Mouse (Mus musculus) granulocyte monocyte progenitor cell, adult 5-6 weeks (primary cell): ENCODE results near the gene Zranb1. TPM values are rescaled to one million over a fixed set of nuclear protein-coding genes. Genes with fewer than 3 reads are reported as not detected.

Experiments
- ATAC-seq: replicated peaks from 2 replicates; pipeline ENCODE4 v1.8.0; 2016; ENCODE audit warnings: mild to moderate bottlenecking, moderate TSS enrichment, inconsistent platforms; ENCODE audit not compliant: poor library complexity, severe bottlenecking
- total RNA-seq, 2 experiments: library from RNA; stranded (forward) in 1 of 2; stranded (reverse) in 1 of 2; fragments of 200-712, 200-1000 nt in 1 of 2; fragments of >200 nt in 1 of 2; fragmentation: Nextera tagmentation in 1 of 2; gene quantifications; 2 replicates each; pipeline ENCODE4 v1.2.3; 2014 to 2017

The Zranb1 gene
- total RNA-seq, 2 experiments from 2014 or later = 21.6 to 46.8 TPM

- ATAC-seq = no peak
Observed at GRCm38 (mm10) chr7:132994628-132995191, 63.8 kb downstream of the Zranb1 start.

- ATAC-seq = peak; percentile 33; the same call in 1 of the 2 replicates
Observed at GRCm38 (mm10) chr7:132996391-132996790, 65.4 kb downstream of the Zranb1 start.

- no peak for ATAC-seq
Observed at GRCm38 (mm10) chr7:132998639-132999038, 67.7 kb downstream of the Zranb1 start.

- ATAC-seq = no peak
Observed at GRCm38 (mm10) chr7:132999061-132999460, 68.1 kb downstream of the Zranb1 start.

- no peak for ATAC-seq
Observed at GRCm38 (mm10) chr7:133001388-133001787, 70.4 kb downstream of the Zranb1 start.

GRCm38 (mm10) chr7:133002271-133002670 is 71.3 kb downstream of the Zranb1 start:
- no peak for ATAC-seq

- ATAC-seq = peak; percentile 92
Observed at GRCm38 (mm10) chr7:133003421-133003820, 72.5 kb downstream of the Zranb1 start.

GRCm38 (mm10) chr7:133005772-133006171 is 74.8 kb downstream of the Zranb1 start:
- ATAC-seq = no peak

GRCm38 (mm10) chr7:133007343-133007742 is 76.4 kb downstream of the Zranb1 start:
- no peak for ATAC-seq

GRCm38 (mm10) chr7:133008663-133009062 is 77.7 kb downstream of the Zranb1 start:
- no peak for ATAC-seq

GRCm38 (mm10) chr7:133009676-133010075 is 78.7 kb downstream of the Zranb1 start:
- no peak for ATAC-seq

- ATAC-seq = no peak
Observed at GRCm38 (mm10) chr7:133010477-133010876, 79.5 kb downstream of the Zranb1 start.

GRCm38 (mm10) chr7:133011191-133011590 is 80.2 kb downstream of the Zranb1 start:
- no peak for ATAC-seq

- ATAC-seq = no peak
Observed at GRCm38 (mm10) chr7:133011611-133012010, 80.7 kb downstream of the Zranb1 start.

GRCm38 (mm10) chr7:133012637-133013366 is 81.9 kb downstream of the Zranb1 start:
- no peak for ATAC-seq

GRCm38 (mm10) chr7:133013923-133014322 is 83.0 kb downstream of the Zranb1 start:
- no peak for ATAC-seq

- ATAC-seq = no peak
Observed at GRCm38 (mm10) chr7:133014631-133015030, 83.7 kb downstream of the Zranb1 start.

- no peak for ATAC-seq
Observed at GRCm38 (mm10) chr7:133015416-133016070, 84.6 kb downstream of the Zranb1 start.

GRCm38 (mm10) chr7:133018961-133019360 is 88.0 kb downstream of the Zranb1 start:
- no peak for ATAC-seq

- no peak for ATAC-seq
Observed at GRCm38 (mm10) chr7:133019481-133020020, 88.6 kb downstream of the Zranb1 start.

GRCm38 (mm10) chr7:133024694-133025093 is 93.8 kb downstream of the Zranb1 start:
- ATAC-seq = peak; percentile 52
